Mouse (Mus musculus) hindbrain, embryonic 14.5 days (tissue): ENCODE data around the gene Vps35. TPM values are rescaled to one million over a fixed set of nuclear protein-coding genes. Genes with fewer than 3 reads are reported as not detected.
A peak's percentile ranks its signal among the peaks of the same experiment; 100 is the strongest.

Experiments
- ATAC-seq: fragments of 200-750 bp; cut with Nextera tagmentation; 2 replicates; pipeline ENCODE4 v1.8.0; 2017; ENCODE audit warnings: moderate number of reproducible peaks, mild to moderate bottlenecking, moderate TSS enrichment, moderate library complexity; ENCODE audit not compliant: low FRiP score
- DNase-seq: peaks from one replicate; pipeline ENCODE4 v3.0.0-alpha.2; 2015; ENCODE audit warnings: low spot score
- H3K27ac ChIP-seq: fragments of 300-500 bp; sonication (generic); 2 replicates; pipeline ENCODE4 v1.5.1; 2014; ENCODE audit warnings: mild to moderate bottlenecking, moderate library complexity
- H3K27me3 ChIP-seq: fragments of 300-500 bp; sonication (generic); 2 replicates; pipeline ENCODE4 v1.6.1; 2014; ENCODE audit warnings: mild to moderate bottlenecking, low read length, mixed read lengths; ENCODE audit not compliant: control insufficient read depth, insufficient read depth
- H3K36me3 ChIP-seq: fragments of 300-500 bp; sonication (generic); replicated peaks from 2 replicates; pipeline ENCODE4 v1.6.1; 2014; ENCODE audit not compliant: control insufficient read depth, insufficient read depth
- H3K4me1 ChIP-seq: fragments of 300-500 bp; sonication (generic); replicated peaks from 2 replicates; pipeline ENCODE4 v1.6.1; 2014; ENCODE audit warnings: antibody characterized with exemption, low read length, mixed read lengths; ENCODE audit not compliant: control insufficient read depth, insufficient read depth
- H3K4me2 ChIP-seq: fragments of 300-500 bp; sonication (generic); replicated peaks from 2 replicates; pipeline ENCODE4 v1.6.1; 2014; ENCODE audit warnings: mild to moderate bottlenecking, moderate library complexity
- H3K4me3 ChIP-seq: fragments of 300-500 bp; sonication (generic); replicated peaks from 2 replicates; pipeline ENCODE4 v1.5.1; 2014; ENCODE audit warnings: mild to moderate bottlenecking, low read length
- H3K9ac ChIP-seq: fragments of 300-500 bp; sonication (generic); 2 replicates; pipeline ENCODE4 v1.6.1; 2014
- H3K9me3 ChIP-seq: fragments of 300-500 bp; sonication (generic); 2 replicates; pipeline ENCODE4 v1.6.1; 2016; ENCODE audit warnings: low read length; ENCODE audit not compliant: control insufficient read depth
- WGBS: fragments of 180-500 bp; shearing (Covaris S2); extraction: QIAGEN DNeasy Blood & Tissue Kit; methylation state at CpG from one replicate; pipeline ENCODE4 v1.1.7; 2014; 5-methylcytosine and 5-hydroxymethylcytosine counted together
- polyA plus RNA-seq: library from polyadenylated mRNA; unstranded; fragments of >200 nt; fragmentation: Nextera tagmentation; extraction: Ambion mirVana; gene quantifications from 2 replicates; pipeline ENCODE4 v1.2.1, GENCODE M21; 2014

The Vps35 gene
- polyA plus RNA-seq, 1 experiment from 2014 or later = 179 TPM

DNA sequence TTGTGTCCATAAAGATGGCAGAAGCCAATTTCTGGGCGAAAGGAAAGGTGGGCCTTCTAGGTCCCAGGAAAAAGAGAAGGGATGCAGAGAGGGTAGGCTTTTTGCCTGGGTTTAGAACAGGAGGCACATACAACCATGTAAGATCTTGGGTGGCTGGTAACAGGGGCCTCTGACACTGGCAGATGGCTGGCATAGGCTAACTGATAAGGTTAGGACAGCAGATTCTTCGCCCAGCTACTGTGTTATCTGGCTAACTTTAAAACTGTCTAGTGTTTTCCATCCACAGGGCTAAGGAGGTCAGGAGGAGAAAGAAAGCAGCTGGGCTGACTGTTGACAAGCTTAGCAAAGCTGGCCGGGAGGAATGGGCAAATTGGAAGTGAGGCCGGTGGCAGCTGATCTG is 18.9 kb upstream of the Vps35 start:
- Histone ChIP-seq H3K27me3 (no peaks in the 10 kb centered on the region), H3K4me2 (no peak overlapping the region), H3K4me1 (no peaks in the 10 kb centered on the region), H3K4me3 (no peak overlapping the region), H3K9ac (no peak overlapping the region), H3K36me3 (no peaks in the 10 kb centered on the region), H3K9me3 (no peaks in the 10 kb centered on the region), H3K27ac (no peak overlapping the region)
- DNase-seq (no peak), ATAC-seq (no peak)
- 95% methylated on average over 4 of the region's 4 CpGs for WGBS

DNA sequence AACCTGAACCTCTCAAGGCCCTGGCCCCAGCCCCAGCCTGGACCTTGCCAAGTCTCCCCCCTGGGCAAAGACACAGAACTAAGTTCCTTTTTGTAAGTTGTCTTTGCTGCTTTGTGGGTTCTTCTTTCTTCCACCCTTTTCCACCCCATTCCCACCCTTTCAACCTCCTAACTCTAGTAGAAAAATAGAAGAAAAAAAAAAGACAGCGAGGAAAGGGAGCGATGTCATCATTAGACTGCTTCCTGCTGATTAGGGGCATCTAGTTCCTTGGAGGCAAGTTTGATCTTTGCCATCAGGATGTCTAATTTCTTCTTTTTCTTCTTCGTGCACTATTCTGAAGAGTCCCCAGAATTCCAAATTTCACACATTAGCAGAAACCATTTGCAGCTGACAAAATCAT is 13.4 kb upstream of the Vps35 start:
- 91% methylated on average over 3 of the region's 3 CpGs for WGBS
- Histone ChIP-seq H3K36me3 (peaks cover 16% of the 10 kb centered on the region), H3K9me3 (no peaks in the 10 kb centered on the region), H3K27me3 (no peaks in the 10 kb centered on the region), H3K27ac (no peak overlapping the region), H3K4me2 (no peak overlapping the region), H3K9ac (no peak overlapping the region), H3K4me1 (no peaks in the 10 kb centered on the region), H3K4me3 (no peak overlapping the region)
- ATAC-seq (no peak), DNase-seq (no peak)

DNA sequence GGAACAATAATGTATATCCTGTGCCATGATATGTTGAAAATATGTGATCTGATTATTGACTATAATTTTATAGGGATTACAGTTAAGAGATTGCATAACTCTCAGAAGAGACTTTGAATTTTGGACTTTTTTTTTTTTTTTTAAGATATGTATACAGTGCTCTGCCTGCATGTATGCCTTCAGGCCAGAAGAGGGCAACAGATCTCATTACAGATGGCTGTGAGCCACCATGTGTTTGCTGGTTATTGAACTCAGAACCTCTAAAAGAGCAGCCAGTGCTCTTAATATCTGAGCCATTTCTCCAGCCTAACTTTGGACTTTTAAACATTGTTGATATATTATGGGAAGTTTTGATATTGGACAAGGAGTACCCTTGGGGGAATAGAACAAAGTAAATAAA is 12.1 kb upstream of the Vps35 start:
- Histone ChIP-seq H3K4me1 (no peaks in the 10 kb centered on the region), H3K27me3 (no peaks in the 10 kb centered on the region), H3K9me3 (no peaks in the 10 kb centered on the region), H3K4me3 (no peak overlapping the region), H3K9ac (no peak overlapping the region), H3K27ac (no peak overlapping the region), H3K36me3 (peaks cover 29% of the 10 kb centered on the region), H3K4me2 (no peak overlapping the region)
- ATAC-seq (no peak), DNase-seq (peak; percentile 30)

DNA sequence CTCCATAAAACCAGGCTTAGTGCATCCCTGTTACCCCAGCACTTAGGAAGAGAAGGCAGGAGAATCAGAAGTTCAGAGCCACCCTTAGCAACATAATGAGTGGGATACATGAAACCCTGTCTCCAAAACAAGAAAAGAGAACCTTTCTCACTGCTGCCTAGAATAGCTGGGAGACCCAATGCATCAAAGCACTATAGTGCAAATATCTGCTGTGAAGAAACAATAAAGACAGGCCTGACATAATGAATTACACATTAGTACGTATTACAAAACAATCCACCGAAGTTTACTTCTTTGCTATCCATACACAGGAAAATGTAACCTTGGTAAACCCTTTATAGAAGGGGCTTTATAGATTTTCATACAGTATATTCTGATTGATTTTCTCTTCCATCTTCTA is 9.0 kb upstream of the Vps35 start:
- no peaks in the 10 kb centered on the region for H3K27me3 ChIP-seq
- H3K9ac ChIP-seq = no peak overlapping the region
- ATAC-seq (no peak), DNase-seq (no peak)
- no peak overlapping the region for H3K4me2 ChIP-seq
- 89% methylated on average over 2 of the region's 2 CpGs for WGBS
- H3K4me3 ChIP-seq = no peak overlapping the region
- no peaks in the 10 kb centered on the region for H3K9me3 ChIP-seq
- no peak overlapping the region for H3K27ac ChIP-seq
- peaks cover 59% of the 10 kb centered on the region for H3K36me3 ChIP-seq
- no peaks in the 10 kb centered on the region for H3K4me1 ChIP-seq

DNA sequence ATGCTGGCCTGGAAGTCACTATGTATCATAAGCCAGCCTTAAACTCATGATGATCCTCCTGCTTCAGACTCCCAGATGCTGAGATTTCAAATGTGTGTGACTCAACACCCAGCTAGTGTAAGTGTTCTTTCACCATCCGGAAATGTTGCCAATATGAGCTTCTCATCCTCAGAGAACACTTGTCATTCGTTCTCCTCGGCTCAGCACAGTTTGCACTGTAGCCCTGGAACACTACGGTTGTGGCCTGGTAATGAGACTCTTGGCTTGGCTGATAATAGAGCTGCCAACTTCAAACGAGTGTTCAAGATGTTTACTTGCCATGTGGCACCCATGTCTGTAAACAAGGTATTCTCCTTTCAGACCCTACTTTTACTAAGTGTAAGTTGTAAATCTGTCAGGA is 3.9 kb upstream of the Vps35 start:
- no peak overlapping the region for H3K27ac ChIP-seq
- H3K9me3 ChIP-seq = no peaks in the 10 kb centered on the region
- WGBS = 91% methylated on average over 5 of the region's 5 CpGs
- H3K4me1 ChIP-seq = peaks cover 8% of the 10 kb centered on the region
- DNase-seq (no peak), ATAC-seq (no peak)
- no peak overlapping the region for H3K4me2 ChIP-seq
- H3K4me3 ChIP-seq = no peak overlapping the region
- H3K9ac ChIP-seq = no peak overlapping the region
- peaks cover 58% of the 10 kb centered on the region for H3K36me3 ChIP-seq
- H3K27me3 ChIP-seq = no peaks in the 10 kb centered on the region

DNA sequence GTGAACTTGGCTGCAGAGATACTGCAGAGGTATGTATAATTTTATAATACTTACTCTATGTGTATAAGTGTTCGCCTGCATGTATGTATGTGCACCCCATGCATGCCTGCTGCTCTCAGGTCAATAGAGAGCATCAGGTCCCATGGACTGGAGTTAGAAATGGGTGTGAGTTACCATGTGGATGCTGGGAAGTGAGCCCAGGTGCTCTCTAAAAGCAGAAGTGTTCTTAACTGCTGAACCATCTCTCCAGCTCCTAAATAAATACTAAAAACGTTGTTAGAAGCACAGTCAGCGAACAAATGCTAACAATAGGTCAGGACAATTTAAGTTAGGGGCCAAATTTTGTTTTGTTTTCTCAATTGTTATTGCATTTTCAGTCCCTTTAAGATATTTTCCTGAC is 3.3 kb upstream of the Vps35 start:
- Histone ChIP-seq H3K9ac (no peak overlapping the region), H3K36me3 (peaks cover 52% of the 10 kb centered on the region), H3K4me1 (peaks cover 11% of the 10 kb centered on the region), H3K4me3 (no peak overlapping the region), H3K9me3 (no peaks in the 10 kb centered on the region), H3K27ac (no peak overlapping the region), H3K4me2 (no peak overlapping the region), H3K27me3 (no peaks in the 10 kb centered on the region)
- ATAC-seq (no peak), DNase-seq (no peak)
- 88% methylated on average over 3 of the region's 3 CpGs for WGBS

DNA sequence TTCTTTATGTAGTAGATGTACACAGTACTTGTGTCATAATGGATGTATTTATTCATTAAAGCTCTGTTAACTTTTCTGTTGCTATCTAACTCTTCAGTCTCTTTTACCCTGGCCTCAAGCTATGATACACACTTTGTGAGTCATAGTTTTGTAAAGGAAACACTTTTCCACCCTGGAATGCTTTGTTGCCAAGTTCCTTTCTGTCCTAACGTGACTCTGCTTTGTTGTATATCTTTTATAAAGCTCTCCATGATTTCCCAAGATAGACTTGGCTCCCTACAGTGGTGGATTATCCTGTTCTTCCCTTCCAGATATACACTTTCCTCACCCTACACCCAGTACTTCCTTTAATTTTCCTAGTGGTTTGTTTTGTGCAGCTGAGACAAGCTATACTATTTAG is 2.3 kb upstream of the Vps35 start:
- Histone ChIP-seq H3K27me3 (no peaks in the 10 kb centered on the region), H3K9ac (no peak overlapping the region), H3K4me2 (no peak overlapping the region), H3K4me3 (no peak overlapping the region), H3K4me1 (peaks cover 21% of the 10 kb centered on the region), H3K9me3 (no peaks in the 10 kb centered on the region), H3K36me3 (peaks cover 42% of the 10 kb centered on the region), H3K27ac (no peak overlapping the region)
- WGBS = 62% methylated on average over 1 of the region's 1 CpGs
- ATAC-seq (no peak), DNase-seq (no peak)

DNA sequence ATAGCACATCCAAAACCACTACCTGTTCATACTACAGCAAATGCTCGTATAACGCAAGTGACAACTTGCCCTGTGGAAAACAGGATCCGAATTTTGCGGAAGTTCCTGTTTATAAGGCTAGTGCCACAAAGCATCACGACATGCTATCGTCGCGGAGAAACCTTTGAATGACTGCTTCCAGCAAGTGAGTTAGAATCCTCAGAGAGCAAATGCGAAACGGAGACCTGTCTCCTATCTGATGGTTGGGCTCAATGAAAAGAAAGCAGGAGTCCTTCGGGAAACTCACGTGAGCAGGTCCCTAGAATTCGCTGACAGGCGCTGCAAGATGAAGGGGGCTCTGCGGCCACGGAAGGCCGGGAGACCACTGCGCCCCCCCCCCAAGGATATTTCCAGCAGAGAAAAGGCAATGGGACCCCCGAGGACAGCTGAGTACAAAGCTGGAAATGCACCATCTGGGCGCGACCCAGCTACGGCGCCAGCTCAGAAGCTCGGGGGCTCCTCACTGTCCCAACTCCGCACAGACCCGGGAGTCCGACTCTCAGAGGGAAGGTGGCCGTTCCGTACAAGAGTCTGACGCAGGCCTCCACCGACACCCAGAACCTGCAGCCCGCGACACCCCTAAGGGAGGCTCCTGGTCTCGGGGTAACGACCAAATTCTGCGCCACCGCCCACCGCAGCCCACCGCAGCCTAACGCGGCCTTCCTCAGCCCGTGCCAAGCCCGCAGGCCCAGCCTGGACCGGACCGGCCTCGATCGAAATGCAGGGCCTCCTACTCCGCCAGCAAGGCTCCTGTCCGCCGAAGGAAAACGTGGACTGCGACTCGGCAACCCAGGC is 785 bp downstream of the Vps35 start:
- WGBS = under 1% methylated on average over 53 of the region's 53 CpGs
- H3K9ac ChIP-seq = peak overlapping the region; percentile 89
- ATAC-seq (peak; percentile 36), DNase-seq (peak; percentile 36)
- H3K36me3 ChIP-seq = peaks cover 22% of the 10 kb centered on the region
- peak overlapping the region; percentile 99 for H3K4me3 ChIP-seq
- H3K9me3 ChIP-seq = no peaks in the 10 kb centered on the region
- H3K4me1 ChIP-seq = peaks cover 22% of the 10 kb centered on the region
- peak overlapping the region; percentile 86 for H3K4me2 ChIP-seq
- H3K27ac ChIP-seq = peak overlapping the region; percentile 99
- H3K27me3 ChIP-seq = no peaks in the 10 kb centered on the region

DNA sequence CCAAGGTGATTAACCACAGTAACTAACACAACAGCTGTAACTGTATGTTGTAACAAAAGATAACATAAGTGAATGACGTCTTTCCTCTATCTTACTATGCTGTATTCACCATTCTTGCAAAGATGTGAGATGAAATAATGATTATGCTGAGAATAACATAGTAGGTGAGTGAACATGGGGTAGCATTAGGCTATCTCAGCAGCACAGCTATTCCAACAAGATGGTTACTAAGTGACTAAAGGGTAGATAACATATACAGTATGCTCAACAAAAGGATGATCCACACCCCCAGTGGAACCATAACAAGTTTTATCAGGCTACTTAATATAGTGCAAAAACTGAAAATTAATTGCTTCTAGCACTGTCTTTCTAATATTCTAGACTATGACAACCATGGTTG is 12.8 kb downstream of the Vps35 start:
- Histone ChIP-seq H3K4me1 (no peaks in the 10 kb centered on the region), H3K27ac (no peak overlapping the region), H3K9me3 (no peaks in the 10 kb centered on the region), H3K4me2 (no peak overlapping the region), H3K36me3 (peaks cover 79% of the 10 kb centered on the region), H3K4me3 (no peak overlapping the region), H3K9ac (no peak overlapping the region), H3K27me3 (no peaks in the 10 kb centered on the region)
- WGBS = 97% methylated on average over 1 of the region's 1 CpGs
- DNase-seq (no peak), ATAC-seq (no peak)

DNA sequence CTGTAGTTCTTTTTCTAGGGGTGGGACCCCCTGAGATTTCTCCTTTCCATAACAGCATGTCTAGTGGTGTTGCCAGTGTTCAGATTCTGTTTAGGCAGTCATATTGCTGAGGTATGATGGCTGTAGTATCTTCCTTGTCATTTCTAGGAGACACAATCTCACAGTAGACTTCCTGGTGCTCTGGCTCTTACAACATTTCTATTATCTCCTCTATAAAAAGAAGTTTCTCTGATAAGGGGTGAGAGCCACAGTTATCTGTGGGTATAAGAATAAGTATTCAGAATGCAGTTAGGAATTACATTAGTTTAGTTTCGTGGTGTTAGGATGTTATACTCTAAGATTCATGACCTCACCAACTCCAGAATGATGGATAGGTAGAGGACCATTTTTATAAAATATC is 72.3 kb downstream of the Vps35 start:
- Histone ChIP-seq H3K9ac (no peak overlapping the region), H3K9me3 (no peaks in the 10 kb centered on the region), H3K4me2 (no peak overlapping the region), H3K27ac (no peak overlapping the region), H3K27me3 (no peaks in the 10 kb centered on the region), H3K36me3 (no peaks in the 10 kb centered on the region), H3K4me3 (no peak overlapping the region), H3K4me1 (no peaks in the 10 kb centered on the region)
- no peak for DNase-seq
- no peak for ATAC-seq
- WGBS = 76% methylated on average over 1 of the region's 1 CpGs
